Mouse (Mus musculus): Measurements from ENCODE around the gene Spag7. TPM values are rescaled to one million over a fixed set of nuclear protein-coding genes. Genes with fewer than 3 reads are reported as not detected.
A peak's percentile ranks its signal among the peaks of the same experiment; 100 is the strongest.

Gene Spag7
- total RNA-seq, 2 experiments from 2014 or later = 70.4 to 91.3 TPM

- no peak for DNase-seq (ENCODE audit: low spot score in 2 of 2)
Measured at GRCm38 (mm10) chr11:70657573-70657972, 11.6 kb downstream of the Spag7 start.

GRCm38 (mm10) chr11:70656964-70657363, 12.3 kb downstream of the Spag7 start, which contains the start of gene Eno3:
Eno3 (plus strand) TSS chr11:70657202.
- no peak for DNase-seq (ENCODE audit: low spot score in 2 of 2)

GRCm38 (mm10) chr11:70656456-70656927, 12.7 kb downstream of the Spag7 start:
- no peak for DNase-seq (ENCODE audit: low spot score in 2 of 2)

- peak; percentile 72 to 77 for DNase-seq (ENCODE audit: low spot score in 2 of 2)
Measured at GRCm38 (mm10) chr11:70655571-70656455, 13.4 kb downstream of the Spag7 start.

GRCm38 (mm10) chr11:70654923-70655570, 14.2 kb downstream of the Spag7 start:
- DNase-seq (ENCODE audit: low spot score in 2 of 2) = peak; percentile 80 to 85

GRCm38 (mm10) chr11:70654198-70654922, 14.9 kb downstream of the Spag7 start, which contains the start of gene Pfn1:
Pfn1 (minus strand) TSS chr11:70654644.
- peak; percentile 74 to 77 for DNase-seq (ENCODE audit: low spot score in 2 of 2)

- DNase-seq (ENCODE audit: low spot score in 2 of 2) = peak; percentile 67 to 75
Measured at GRCm38 (mm10) chr11:70653345-70654197, 15.6 kb downstream of the Spag7 start.

- no peak for DNase-seq (ENCODE audit: low spot score in 2 of 2)
Measured at GRCm38 (mm10) chr11:70652884-70653344, 16.3 kb downstream of the Spag7 start.

- no peak for DNase-seq (ENCODE audit: low spot score in 2 of 2)
Measured at GRCm38 (mm10) chr11:70652029-70652883, 17.0 kb downstream of the Spag7 start.

GRCm38 (mm10) chr11:70651391-70651790, 17.8 kb downstream of the Spag7 start:
- no peak for DNase-seq (ENCODE audit: low spot score in 2 of 2)

- DNase-seq (ENCODE audit: low spot score in 2 of 2) = peak in 1 of 2 experiments; percentile 26
Measured at GRCm38 (mm10) chr11:70650322-70651175, 18.7 kb downstream of the Spag7 start.

GRCm38 (mm10) chr11:70649185-70649734, 20.0 kb downstream of the Spag7 start:
- DNase-seq (ENCODE audit: low spot score in 2 of 2) = peak in 1 of 2 experiments; percentile 19

GRCm38 (mm10) chr11:70648512-70648911, 20.7 kb downstream of the Spag7 start:
- no peak for DNase-seq (ENCODE audit: low spot score in 2 of 2)

GRCm38 (mm10) chr11:70647716-70648420, 21.3 kb downstream of the Spag7 start:
- DNase-seq (ENCODE audit: low spot score in 2 of 2) = no peak

GRCm38 (mm10) chr11:70646691-70647650, 22.2 kb downstream of the Spag7 start, which contains the start of the genes Rnf167 and Slc25a11:
Rnf167 (plus strand) TSS chr11:70647235.
Slc25a11 (minus strand) TSS chr11:70647479.
- peak; percentile 87 to 90 for DNase-seq (ENCODE audit: low spot score in 2 of 2)

GRCm38 (mm10) chr11:70646259-70646555, 23.0 kb downstream of the Spag7 start:
- DNase-seq (ENCODE audit: low spot score in 2 of 2) = no peak
